Mouse (Mus musculus) layer of hippocampus, postnatal 36 days (tissue): ENCODE measurements around the gene Ugt1a5. TPM values are rescaled to one million over a fixed set of nuclear protein-coding genes. Genes with fewer than 3 reads are reported as not detected.

Source experiments
- DNase-seq, 2 experiments: peaks; one replicate each; pipeline ENCODE4 v3.0.0; 2022
- total RNA-seq, 2 experiments: library from RNA; stranded (reverse); gene quantifications; 2 replicates each; pipeline ENCODE4 v1.2.3; 2021

The Ugt1a5 gene
- total RNA-seq, 2 experiments from 2014 or later, result not detected

- no peak for DNase-seq
These were observed 98.5 kb downstream of the Ugt1a5 start for GRCm38 (mm10) chr1:88264237-88264868.

- DNase-seq, result no peak
These were observed 99.0 kb downstream of the Ugt1a5 start for GRCm38 (mm10) chr1:88264869-88265240.

- no peak for DNase-seq
These were observed 100.3 kb downstream of the Ugt1a5 start for GRCm38 (mm10) chr1:88266123-88266522.

GRCm38 (mm10) chr1:88267489-88267888, 101.7 kb downstream of the Ugt1a5 start:
- no peak for DNase-seq

- no peak for DNase-seq
These were observed 102.3 kb downstream of the Ugt1a5 start for GRCm38 (mm10) chr1:88268070-88268469.

Other genes with a start within 250 kb of the Ugt1a5 start
- 10 to 100 TPM; 21.4 to 25.6 TPM for gene Usp40, start 157.5 kb upstream of the Ugt1a5 start, total RNA-seq
- gene Ugt1a10, start 110.6 kb upstream of the Ugt1a5 start, total RNA-seq, result not detected
- gene Ugt1a9, start 95.2 kb upstream of the Ugt1a5 start, total RNA-seq, result not detected
- gene Ugt1a8, start 78.2 kb upstream of the Ugt1a5 start, total RNA-seq, result not detected
- gene Ugt1a7c, start 71.0 kb upstream of the Ugt1a5 start, total RNA-seq, result 1 to 10 TPM in 1 of 2 experiments, under 1 TPM in 1; 0.51 to 1.3 TPM
- gene Ugt1a6b, start 62.8 kb upstream of the Ugt1a5 start, total RNA-seq, result not detected
- gene Ugt1a6a, start 31.2 kb upstream of the Ugt1a5 start, total RNA-seq, result under 1 TPM; 0.52 to 0.86 TPM
- not detected for gene Ugt1a2, start 34.6 kb downstream of the Ugt1a5 start, total RNA-seq
- 1 to 10 TPM; 2.2 to 3.0 TPM for gene Dnajb3, start 39.8 kb downstream of the Ugt1a5 start, total RNA-seq
- gene Ugt1a1, start 45.9 kb downstream of the Ugt1a5 start, total RNA-seq, result not detected
- gene Mroh2a, start 61.0 kb downstream of the Ugt1a5 start, total RNA-seq, result under 1 TPM in 1 of 2 experiments, not detected in 1; 0.05 TPM
- gene Hjurp, start 111.6 kb downstream of the Ugt1a5 start, total RNA-seq, result 10 to 100 TPM; 30.7 to 36.6 TPM
- under 1 TPM in 1 of 2 experiments, not detected in 1; 0.15 TPM for gene Trpm8, start 111.6 kb downstream of the Ugt1a5 start, total RNA-seq
- gene Spp2, start 240.9 kb downstream of the Ugt1a5 start, total RNA-seq, result not detected